Mouse (Mus musculus) ES-Bruce4 (cell line): ENCODE results near the gene Tmem199. TPM values are rescaled to one million over a fixed set of nuclear protein-coding genes. Genes with fewer than 3 reads are reported as not detected.
A peak's percentile ranks its signal among the peaks of the same experiment; 100 is the strongest.

ENCODE experiments used
- H3K27ac ChIP-seq: 2 replicates; pipeline ENCODE4 v1.5.1; 2012; ENCODE audit warnings: low read length, inconsistent platforms; ENCODE audit not compliant: insufficient read depth
- H3K27me3 ChIP-seq: 2 replicates; pipeline ENCODE4 v1.6.1; 2012; ENCODE audit warnings: mild to moderate bottlenecking, low read length, inconsistent platforms; ENCODE audit not compliant: control insufficient read depth, poor library complexity, insufficient read depth, severe bottlenecking
- H3K36me3 ChIP-seq: 2 replicates; pipeline ENCODE4 v1.6.1; 2012; ENCODE audit warnings: inconsistent platforms, mild to moderate bottlenecking, low read length, moderate library complexity; ENCODE audit not compliant: control insufficient read depth, poor library complexity, insufficient read depth, severe bottlenecking
- H3K4me1 ChIP-seq: one replicate; pipeline ENCODE4 v1.8.1; 2011; ENCODE audit warnings: low read length; ENCODE audit not compliant: control insufficient read depth, insufficient read depth
- H3K4me3 ChIP-seq: 2 replicates; pipeline ENCODE4 v1.5.1; 2011; ENCODE audit warnings: low read depth, mild to moderate bottlenecking, low read length
- H3K9ac ChIP-seq: 2 replicates; pipeline ENCODE4 v1.6.1; 2012; ENCODE audit warnings: low read depth, mild to moderate bottlenecking, inconsistent platforms; ENCODE audit not compliant: poor library complexity, severe bottlenecking
- H3K9me3 ChIP-seq: replicated peaks from 2 replicates; pipeline ENCODE4 v1.6.1; 2012; ENCODE audit warnings: mild to moderate bottlenecking, low read length, inconsistent platforms; ENCODE audit not compliant: control insufficient read depth, poor library complexity, insufficient read depth, severe bottlenecking
- CTCF ChIP-seq: IDR thresholded peaks from one replicate; pipeline ENCODE4 v1.8.1; 2011; ENCODE audit warnings: low read depth, low read length
- EP300 ChIP-seq: IDR thresholded peaks from 2 replicates; pipeline ENCODE4 v1.6.1; 2011; ENCODE audit warnings: low read depth, low read length; ENCODE audit not compliant: insufficient read depth
- POLR2A ChIP-seq: IDR thresholded peaks from one replicate; pipeline ENCODE4 v1.8.1; 2011; ENCODE audit warnings: low read length; ENCODE audit not compliant: insufficient read depth
- polyA plus RNA-seq: library from polyadenylated mRNA; stranded (reverse); fragments of >200 nt; gene quantifications from 2 replicates; pipeline ENCODE4 v1.2.4, GENCODE M21; 2011; ENCODE audit warnings: low read depth; ENCODE audit not compliant: missing spikeins, insufficient read depth, insufficient read length

The Tmem199 gene
- polyA plus RNA-seq, 1 experiment, result 41.7 TPM

DNA sequence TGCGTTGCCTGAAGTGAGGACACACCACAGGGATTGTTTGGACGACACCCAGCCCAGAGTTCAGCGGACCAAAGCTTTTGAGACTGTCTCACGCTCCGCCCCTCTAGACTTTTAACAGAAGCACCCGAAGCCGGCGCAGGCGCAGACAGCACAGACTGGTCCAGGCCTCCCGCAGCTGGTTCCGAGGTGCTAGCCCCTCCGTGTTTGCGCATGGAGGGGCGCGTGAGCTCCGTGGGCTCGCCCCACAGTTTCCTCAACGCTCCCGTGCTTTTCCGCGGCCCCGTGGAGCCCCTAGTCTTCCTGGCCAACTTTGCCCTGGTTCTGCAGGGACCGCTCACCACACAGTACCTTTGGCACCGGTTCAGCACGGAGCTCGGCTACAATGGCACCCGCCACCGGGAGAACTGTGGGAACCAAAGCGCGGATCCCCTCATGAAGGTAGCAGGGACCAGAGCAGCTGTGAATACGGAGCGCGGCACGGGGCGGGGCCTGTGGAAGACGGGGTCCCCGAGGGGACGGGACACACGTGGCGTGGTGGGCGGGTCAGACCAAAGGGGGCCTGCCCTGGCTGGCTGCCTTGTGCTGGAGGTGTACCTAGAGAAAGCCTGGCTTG lies 46.3 kb downstream of the Tmem199 start, which contains the start of gene Slc46a1:
Slc46a1 (plus strand) TSS at position 130 of the 613 bp plus-strand sequence.
- H3K4me1 ChIP-seq, result no peaks in the 10 kb centered on the region
- no peaks in the 10 kb centered on the region for H3K36me3 ChIP-seq
- TF ChIP-seq EP300, result no peak
- no peaks in the 10 kb centered on the region for H3K27me3 ChIP-seq
- H3K9me3 ChIP-seq, result no peaks in the 10 kb centered on the region
- peak within 1 kb of the TSS; percentile 86 for H3K4me3 ChIP-seq
- H3K9ac ChIP-seq, result peak within 1 kb of the TSS; percentile 81
- peak within 1 kb of the TSS; percentile 11 for H3K27ac ChIP-seq

DNA sequence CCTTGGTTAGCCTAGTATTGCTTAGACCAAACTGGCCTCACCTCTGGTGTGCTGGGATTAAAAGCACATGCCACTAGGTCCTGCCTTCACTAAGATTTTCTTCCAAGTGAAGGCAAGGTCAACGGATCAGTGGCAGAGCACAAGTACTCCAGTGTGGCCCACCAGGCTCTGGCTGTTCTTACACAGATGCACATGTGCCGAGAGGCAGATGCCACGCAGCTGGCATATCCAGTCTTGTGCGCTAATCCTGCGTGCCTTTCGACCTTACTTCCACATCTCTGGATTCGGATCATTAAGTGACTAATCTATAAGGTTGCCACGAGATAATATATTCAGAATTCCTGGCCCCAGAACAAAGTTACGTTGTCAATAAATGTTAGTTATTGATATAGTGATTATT lies 46.9 kb downstream of the Tmem199 start:
- Histone ChIP-seq H3K9ac (peak overlapping the region; percentile 81; the same call in 1 of the 2 replicates), H3K4me3 (peak overlapping the region; percentile 86; the same call in 1 of the 2 replicates), H3K9me3 (no peaks in the 10 kb centered on the region), H3K27me3 (no peaks in the 10 kb centered on the region), H3K36me3 (no peaks in the 10 kb centered on the region), H3K4me1 (no peaks in the 10 kb centered on the region), H3K27ac (no peak overlapping the region)
- no peak for TF ChIP-seq EP300
- TF ChIP-seq POLR2A, result no peak
- no peak for TF ChIP-seq CTCF

DNA sequence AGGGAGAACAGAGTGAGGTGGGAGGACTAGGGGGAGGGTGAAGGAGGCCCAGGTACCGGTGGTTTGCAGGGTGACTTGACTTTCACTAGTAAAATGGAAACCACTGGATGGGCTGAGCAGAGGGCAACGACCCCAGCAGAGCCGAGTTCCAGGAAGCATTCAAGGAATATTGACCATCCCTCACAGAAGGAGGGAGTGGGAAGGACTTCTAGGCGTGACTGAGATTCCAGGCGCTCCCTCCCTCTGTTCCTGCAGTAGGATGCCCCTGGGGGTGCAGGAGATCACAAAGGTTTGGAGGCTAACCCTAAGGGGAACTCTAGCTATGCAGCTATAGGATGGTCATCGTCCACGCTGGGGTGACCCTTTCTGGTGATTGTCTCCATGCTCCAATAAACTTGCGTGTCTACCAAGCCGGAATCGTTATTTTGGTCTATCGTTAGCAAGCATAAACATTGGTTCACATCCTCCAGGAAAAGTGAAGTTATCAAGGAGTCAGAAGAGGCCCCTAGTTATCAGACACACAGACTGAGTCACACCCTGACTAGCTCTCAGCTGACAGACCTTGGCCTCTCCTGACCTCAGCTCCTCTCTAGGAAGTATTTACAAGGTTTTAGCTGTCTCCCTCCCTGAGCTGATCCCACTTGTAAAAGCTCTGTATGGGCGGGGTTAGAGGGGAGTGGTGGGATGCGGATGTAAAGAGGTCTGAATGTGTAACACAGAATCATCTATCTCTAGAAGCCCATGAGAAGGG lies 48.5 kb downstream of the Tmem199 start:
- H3K4me3 ChIP-seq, result no peak overlapping the region
- TF ChIP-seq POLR2A (no peak), EP300 (no peak), CTCF (no peak)
- no peaks in the 10 kb centered on the region for H3K36me3 ChIP-seq
- no peak overlapping the region for H3K9ac ChIP-seq
- peak overlapping the region; percentile 14; the same call in 1 of the 2 replicates for H3K27ac ChIP-seq
- H3K4me1 ChIP-seq, result no peaks in the 10 kb centered on the region
- no peaks in the 10 kb centered on the region for H3K9me3 ChIP-seq
- H3K27me3 ChIP-seq, result no peaks in the 10 kb centered on the region

DNA sequence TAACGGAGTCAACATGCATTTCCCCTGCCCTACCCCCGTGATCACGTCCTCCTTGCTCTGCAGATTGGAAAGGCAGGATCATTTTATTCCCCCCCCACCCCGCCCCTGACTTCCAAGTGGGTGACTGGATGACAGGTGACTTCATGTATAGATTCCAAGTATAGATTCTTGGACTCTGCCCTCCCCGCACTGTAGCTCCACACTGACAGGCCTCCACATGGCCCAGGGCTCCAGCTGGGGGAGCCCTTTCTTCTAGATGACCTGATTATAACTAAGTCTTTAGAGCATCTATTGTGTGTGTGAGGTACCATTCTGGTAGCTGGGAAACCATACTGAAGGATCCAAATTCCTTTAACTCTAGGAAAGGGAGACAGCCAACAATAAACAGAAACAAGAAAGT lies 49.3 kb downstream of the Tmem199 start:
- Histone ChIP-seq H3K4me1 (no peaks in the 10 kb centered on the region), H3K9me3 (no peaks in the 10 kb centered on the region), H3K27ac (no peak overlapping the region), H3K4me3 (no peak overlapping the region), H3K9ac (no peak overlapping the region), H3K36me3 (no peaks in the 10 kb centered on the region), H3K27me3 (no peaks in the 10 kb centered on the region)
- TF ChIP-seq CTCF (no peak), POLR2A (no peak), EP300 (no peak)

DNA sequence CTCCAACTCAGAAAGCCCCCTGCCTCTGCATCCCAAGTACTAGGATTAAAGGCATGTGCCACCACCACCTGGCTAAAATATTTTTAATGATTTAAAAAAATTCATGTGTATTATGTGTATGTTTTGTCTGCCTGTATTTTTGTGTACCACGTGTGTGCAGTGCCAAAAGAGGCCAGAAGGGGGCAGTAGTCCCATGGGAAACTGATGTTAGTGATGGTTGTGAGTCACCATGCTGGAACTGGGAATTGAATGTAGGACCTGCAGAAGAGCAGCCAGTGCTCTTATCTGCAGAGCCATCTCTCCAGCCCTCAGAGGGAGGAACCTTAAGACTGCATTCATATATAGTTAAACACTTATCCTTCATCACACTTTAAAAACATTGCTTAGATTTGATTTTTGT lies 50.1 kb downstream of the Tmem199 start:
- no peak for TF ChIP-seq CTCF
- TF ChIP-seq POLR2A, result no peak
- no peak for TF ChIP-seq EP300
- Histone ChIP-seq H3K36me3 (no peaks in the 10 kb centered on the region), H3K27ac (no peak overlapping the region), H3K27me3 (no peaks in the 10 kb centered on the region), H3K9me3 (no peaks in the 10 kb centered on the region), H3K4me1 (no peaks in the 10 kb centered on the region), H3K4me3 (no peak overlapping the region), H3K9ac (no peak overlapping the region)

DNA sequence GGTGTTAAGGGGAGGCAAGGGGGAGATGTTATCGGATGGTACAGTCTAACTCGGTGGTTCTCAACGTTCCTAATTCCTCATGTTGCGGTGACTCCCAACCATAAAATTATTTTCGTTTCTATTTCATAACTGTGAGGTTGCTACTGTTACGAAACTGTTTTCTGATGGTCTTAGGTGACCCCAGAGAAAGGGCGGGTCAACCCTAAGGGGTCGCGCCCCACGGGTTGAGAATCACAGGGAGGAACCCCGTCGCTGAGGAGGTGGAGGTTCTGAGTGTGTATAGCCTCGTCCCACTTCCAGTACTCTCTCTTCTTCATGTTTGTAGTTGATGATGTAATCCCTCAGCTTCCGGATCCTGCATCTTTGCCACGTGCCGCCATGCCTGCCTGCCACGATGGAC lies 53.2 kb downstream of the Tmem199 start:
- H3K9me3 ChIP-seq, result no peaks in the 10 kb centered on the region
- no peak for TF ChIP-seq CTCF
- TF ChIP-seq EP300, result no peak
- TF ChIP-seq POLR2A, result no peak
- H3K9ac ChIP-seq, result no peak overlapping the region
- no peak overlapping the region for H3K27ac ChIP-seq
- no peaks in the 10 kb centered on the region for H3K36me3 ChIP-seq
- H3K4me1 ChIP-seq, result no peaks in the 10 kb centered on the region
- H3K4me3 ChIP-seq, result no peak overlapping the region
- H3K27me3 ChIP-seq, result no peaks in the 10 kb centered on the region

Other genes starting within 250 kb of the Tmem199 start
- gene BC030499, start 221.3 kb downstream of the Tmem199 start, polyA plus RNA-seq, result 0.75 and 1.1 TPM in 2 replicates
- 66.9 and 68.8 TPM in 2 replicates for gene Spag5, start 210.6 kb downstream of the Tmem199 start, polyA plus RNA-seq
- 32.5 and 55.1 TPM in 2 replicates for gene Aldoc, start 189.2 kb downstream of the Tmem199 start, polyA plus RNA-seq
- gene Pigs, start 183.8 kb downstream of the Tmem199 start, polyA plus RNA-seq, result 24.2 and 29.5 TPM in 2 replicates
- gene Unc119, start 168.7 kb downstream of the Tmem199 start, polyA plus RNA-seq, result 25.7 and 28.7 TPM in 2 replicates
- not detected in 2 replicates for gene Foxn1, start 125.6 kb downstream of the Tmem199 start, polyA plus RNA-seq
- gene Slc13a2, start 90.0 kb downstream of the Tmem199 start, polyA plus RNA-seq, result not detected in 2 replicates
- gene Slc46a1, start 46.5 kb downstream of the Tmem199 start, polyA plus RNA-seq, result 6.5 and 9.1 TPM in 2 replicates
- gene Sarm1, start 14.4 kb downstream of the Tmem199 start, polyA plus RNA-seq, result 2.0 and 3.1 TPM in 2 replicates
- gene Vtn, start 13.1 kb downstream of the Tmem199 start, polyA plus RNA-seq, result not detected in 2 replicates
- not detected in 2 replicates for gene Sebox, start 8.7 kb downstream of the Tmem199 start, polyA plus RNA-seq
- 72.1 and 75.3 TPM in 2 replicates for gene Poldip2, start within 50 bp of the Tmem199 start, polyA plus RNA-seq
- 38.2 and 41.2 TPM in 2 replicates for gene Tnfaip1, start 24.2 kb upstream of the Tmem199 start, polyA plus RNA-seq
- 30.2 and 40.0 TPM in 2 replicates for gene Ift20, start 24.2 kb upstream of the Tmem199 start, polyA plus RNA-seq
- gene Tmem97, start 38.6 kb upstream of the Tmem199 start, polyA plus RNA-seq, result 89.0 and 90.1 TPM in 2 replicates
- gene Nlk, start 185.2 kb upstream of the Tmem199 start, polyA plus RNA-seq, result 39.7 and 47.6 TPM in 2 replicates
- 16.1 and 18.3 TPM in 2 replicates for gene Ccnq, start 239.6 kb upstream of the Tmem199 start, polyA plus RNA-seq